Mouse (Mus musculus) heart, postnatal 0 days (tissue): ENCODE results near the gene Cdyl. TPM values are rescaled to one million over a fixed set of nuclear protein-coding genes. Genes with fewer than 3 reads are reported as not detected.

Experiments used
- ATAC-seq: fragments of 200-750 bp; cut with Nextera tagmentation; 2 replicates; pipeline ENCODE4 v1.8.0; 2017; ENCODE audit warnings: low read depth, moderate number of reproducible peaks, moderate library complexity; ENCODE audit not compliant: insufficient read depth
- DNase-seq: peaks from one replicate; pipeline ENCODE4 v3.0.0-alpha.2; 2016; ENCODE audit warnings: low spot score
- H3K27ac ChIP-seq: fragments of 300-500 bp; sonication (generic); 2 replicates; pipeline ENCODE4 v1.5.1; 2014; ENCODE audit warnings: low read depth, mild to moderate bottlenecking
- H3K27me3 ChIP-seq: fragments of 300-500 bp; sonication (generic); 2 replicates; pipeline ENCODE4 v1.6.1; 2014; ENCODE audit warnings: low read length, mixed read lengths; ENCODE audit not compliant: control insufficient read depth, insufficient read depth
- H3K36me3 ChIP-seq: fragments of 300-500 bp; sonication (generic); replicated peaks from 2 replicates; pipeline ENCODE4 v1.6.1; 2014; ENCODE audit warnings: low read length, mixed read lengths; ENCODE audit not compliant: control insufficient read depth, insufficient read depth
- H3K4me1 ChIP-seq: fragments of 300-500 bp; sonication (generic); 2 replicates; pipeline ENCODE4 v1.6.1; 2014; ENCODE audit warnings: antibody characterized with exemption; ENCODE audit not compliant: control insufficient read depth, insufficient read depth
- H3K4me2 ChIP-seq: fragments of 300-500 bp; sonication (generic); 2 replicates; pipeline ENCODE4 v1.6.1; 2014; ENCODE audit warnings: low read depth, mild to moderate bottlenecking, low read length, moderate library complexity
- H3K4me3 ChIP-seq: fragments of 300-500 bp; sonication (generic); 2 replicates; pipeline ENCODE4 v1.5.1; 2014; ENCODE audit warnings: low read depth, low read length
- H3K9ac ChIP-seq: fragments of 300-500 bp; sonication (generic); replicated peaks from 2 replicates; pipeline ENCODE4 v1.6.1; 2014; ENCODE audit warnings: low read depth, low read length, mixed read lengths
- H3K9me3 ChIP-seq: fragments of 300-500 bp; sonication (generic); replicated peaks from 2 replicates; pipeline ENCODE4 v1.6.1; 2016; ENCODE audit warnings: low read length; ENCODE audit not compliant: control insufficient read depth
- CTCF ChIP-seq: IDR thresholded peaks from 2 replicates; pipeline ENCODE4 v1.5.1; 2016; ENCODE audit warnings: antibody characterized with exemption, control low read depth, low read depth
- EP300 ChIP-seq: IDR thresholded peaks from 2 replicates; pipeline ENCODE4 v1.6.1; 2016; ENCODE audit warnings: antibody characterized with exemption, low read depth
- WGBS: fragments of 180-500 bp; shearing (Covaris S2); extraction: QIAGEN DNeasy Blood & Tissue Kit; methylation state at CpG from one replicate; pipeline ENCODE4 v1.1.7; 2014; 5-methylcytosine and 5-hydroxymethylcytosine counted together
- polyA plus RNA-seq: library from polyadenylated mRNA; unstranded; fragments of >200 nt; fragmentation: Nextera tagmentation; extraction: Ambion mirVana; gene quantifications from 2 replicates; pipeline ENCODE4 v1.2.1, GENCODE M21; 2015
- total RNA-seq: library from RNA; depleted of rRNA; stranded (reverse); fragments of >200 nt; gene quantifications from 2 replicates; pipeline ENCODE4 v1.2.3, GENCODE M21; 2014; ENCODE audit warnings: low replicate concordance

Cdyl gene
- total and polyA plus RNA-seq, 2 experiments from 2014 or later, result 6.1 to 9.2 TPM

- ATAC-seq (no peak), DNase-seq (no peak)
- 32% methylated on average over 2 of the region's 2 CpGs for WGBS
- TF ChIP-seq CTCF (no peak), EP300 (no peak)
- Histone ChIP-seq H3K4me2 (no peak overlapping the region), H3K4me1 (no peaks in the 10 kb centered on the region; the same call in 1 of the 2 replicates), H3K27ac (no peak overlapping the region), H3K36me3 (no peaks in the 10 kb centered on the region), H3K27me3 (no peaks in the 10 kb centered on the region), H3K9ac (no peak overlapping the region), H3K4me3 (no peak overlapping the region), H3K9me3 (no peaks in the 10 kb centered on the region)
These were observed 77.9 kb downstream of the Cdyl start for GRCm38 (mm10) chr13:35737565-35737964.

DNA sequence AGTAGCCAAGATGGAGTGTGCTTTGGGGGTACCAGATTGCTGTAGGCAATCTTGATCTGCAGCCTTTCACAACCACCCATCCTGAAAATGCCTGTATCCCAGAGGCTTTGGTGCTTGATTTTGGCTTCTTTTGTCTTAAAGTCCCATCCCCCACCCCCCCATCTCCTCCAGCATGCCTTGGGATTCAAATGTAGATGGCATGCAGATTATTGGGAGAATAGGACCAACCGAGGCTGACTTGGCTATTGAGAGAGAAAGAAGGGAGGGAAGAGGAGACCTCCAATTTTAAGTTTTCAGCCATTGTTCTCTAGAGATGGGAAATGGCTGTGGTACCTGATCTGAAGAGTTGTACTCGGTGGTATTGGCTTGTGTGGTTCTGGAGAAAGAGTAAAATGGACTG, 78.6 kb downstream of the Cdyl start:
- Histone ChIP-seq H3K4me3 (no peak overlapping the region), H3K9me3 (no peaks in the 10 kb centered on the region), H3K36me3 (no peaks in the 10 kb centered on the region), H3K27me3 (no peaks in the 10 kb centered on the region), H3K9ac (no peak overlapping the region), H3K4me1 (peaks cover 3% of the 10 kb centered on the region), H3K27ac (no peak overlapping the region), H3K4me2 (no peak overlapping the region)
- TF ChIP-seq CTCF (no peak), EP300 (no peak)
- 46% methylated on average over 2 of the region's 2 CpGs for WGBS
- DNase-seq (no peak), ATAC-seq (no peak)

DNA sequence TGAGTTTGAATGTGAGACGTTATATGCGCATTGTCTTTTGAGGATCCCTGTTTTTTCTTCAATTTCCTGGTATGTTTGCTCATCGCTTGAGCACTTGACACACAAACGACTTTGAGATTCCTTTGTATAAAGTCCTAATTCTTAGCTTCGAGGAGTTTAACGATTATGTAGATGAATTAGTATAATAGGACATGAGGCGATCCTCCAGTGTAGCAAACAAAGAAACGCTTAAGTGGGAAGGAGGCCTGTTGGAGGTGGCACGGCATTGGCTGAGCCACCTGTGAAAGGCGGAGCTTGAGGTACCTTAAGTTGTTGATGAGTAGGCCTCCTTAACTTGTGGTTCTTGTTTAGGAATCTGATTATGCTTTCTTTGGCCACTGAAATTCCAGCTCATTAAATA, 79.8 kb downstream of the Cdyl start:
- Histone ChIP-seq H3K9ac (no peak overlapping the region), H3K27me3 (no peaks in the 10 kb centered on the region), H3K9me3 (no peaks in the 10 kb centered on the region), H3K27ac (no peak overlapping the region), H3K4me2 (no peak overlapping the region), H3K4me1 (peaks cover 8% of the 10 kb centered on the region), H3K4me3 (no peak overlapping the region), H3K36me3 (no peaks in the 10 kb centered on the region)
- no peak for DNase-seq
- 44% methylated on average over 10 of the region's 10 CpGs for WGBS
- TF ChIP-seq CTCF, result no peak
- ATAC-seq, result no peak

- no peaks in the 10 kb centered on the region for H3K27me3 ChIP-seq
- no peak for TF ChIP-seq EP300
- TF ChIP-seq CTCF, result no peak
- peak overlapping the region; percentile 95 for H3K4me3 ChIP-seq
- H3K9me3 ChIP-seq, result no peaks in the 10 kb centered on the region
- WGBS, result 2% methylated on average over 61 of the region's 61 CpGs
- H3K9ac ChIP-seq, result peak overlapping the region; percentile 39; the same call in 1 of the 2 replicates
- peak overlapping the region; percentile 95 for H3K4me2 ChIP-seq
- peak overlapping the region; percentile 80 for H3K27ac ChIP-seq
- DNase-seq (peak; percentile 71), ATAC-seq (peak; percentile 84)
- peaks cover 8% of the 10 kb centered on the region for H3K4me1 ChIP-seq
- H3K36me3 ChIP-seq, result no peaks in the 10 kb centered on the region
These were observed 80.8 kb downstream of the Cdyl start for GRCm38 (mm10) chr13:35740301-35741039.

GRCm38 (mm10) chr13:35741040-35741619, 81.5 kb downstream of the Cdyl start:
- Histone ChIP-seq H3K27me3 (no peaks in the 10 kb centered on the region), H3K36me3 (no peaks in the 10 kb centered on the region), H3K4me3 (peak overlapping the region; percentile 95), H3K4me1 (peaks cover 8% of the 10 kb centered on the region), H3K27ac (peak overlapping the region; percentile 97), H3K4me2 (peak overlapping the region; percentile 95), H3K9ac (peak overlapping the region; percentile 97), H3K9me3 (no peaks in the 10 kb centered on the region)
- 1% methylated on average over 56 of the region's 68 CpGs for WGBS
- TF ChIP-seq CTCF (peak; percentile 48), EP300 (peak; percentile 6; the same call in 1 of the 2 replicates)
- DNase-seq (peak; percentile 93), ATAC-seq (peak; percentile 93)
